Mouse (Mus musculus) heart, adult 18-20 months (tissue): ENCODE data around the gene Tsc2. TPM values are rescaled to one million over a fixed set of nuclear protein-coding genes. Genes with fewer than 3 reads are reported as not detected.
"Not testable (repeated sequence)": the region's sequence is repeated elsewhere in the genome, so short reads cannot be mapped to it uniquely, and the experiment has no call there.

Experiments used
- DNase-seq, 2 experiments: peaks; one replicate each; pipeline ENCODE4 v3.0.0; 2021 to 2022; ENCODE audit warnings: mixed read lengths in 1 of 2
- long read RNA-seq, 2 experiments: library from polyadenylated mRNA; stranded (forward); transcript quantifications; one replicate each; pipeline ENCODE4 v2.0.0; 2021
- total RNA-seq, 2 experiments: library from RNA; stranded (reverse); gene quantifications; 2 replicates each; pipeline ENCODE4 v1.2.3; 2021

Gene Tsc2
- 100 to 1,000 TPM; 104 to 108 TPM for total RNA-seq
- long read RNA-seq, experiment 1, full-length matches to known transcripts = 5 of 87 reads
- long read RNA-seq, experiment 1, partial matches to known transcripts = 50 of 87 reads
- long read RNA-seq, experiment 1, other reads (novel, unspliced or antisense) = 32 of 87 reads
- long read RNA-seq, experiment 2, partial matches to known transcripts = 14 of 27 reads
- long read RNA-seq, experiment 2, other reads (novel, unspliced or antisense) = 12 of 27 reads

- DNase-seq = peak; percentile 91 to 92
Observed at GRCm38 (mm10) chr17:24632167-24632812, at the start of gene Tsc2, which contains the start of gene Nthl1. TSS of gene Tsc2 (minus strand) at chr17:24632630. TSS of gene Nthl1 (plus strand) at chr17:24632680.

- no peak for DNase-seq
Observed at GRCm38 (mm10) chr17:24677500-24678080, 45.2 kb upstream of the Tsc2 start.

DNA sequence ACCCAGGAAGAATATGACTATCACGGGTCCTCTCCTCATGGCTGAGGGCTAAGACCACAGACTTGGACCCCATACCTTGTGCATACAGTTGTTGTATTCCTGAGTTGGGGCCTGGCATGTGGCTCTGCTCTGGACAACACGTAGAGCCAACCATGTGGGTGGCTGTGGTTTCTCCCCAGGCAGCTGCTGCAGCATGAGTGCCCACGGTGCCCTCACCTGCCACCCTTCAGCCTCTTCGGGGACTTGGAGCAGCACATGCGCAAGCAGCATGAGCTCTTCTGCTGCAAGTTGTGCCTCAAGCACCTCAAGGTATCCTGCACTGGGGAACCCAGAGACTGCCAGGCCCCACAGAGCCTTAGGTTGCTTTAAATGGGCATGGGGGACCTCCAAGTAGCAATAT, 44.4 kb upstream of the Tsc2 start:
- DNase-seq = no peak

- peak; percentile 59 to 81 for DNase-seq
Observed at GRCm38 (mm10) chr17:24676187-24676586, 43.8 kb upstream of the Tsc2 start.

- DNase-seq = no peak
Observed at GRCm38 (mm10) chr17:24674277-24674676, 41.8 kb upstream of the Tsc2 start.

GRCm38 (mm10) chr17:24672141-24672540, 39.7 kb upstream of the Tsc2 start:
- peak; percentile 60 to 82 for DNase-seq

DNA sequence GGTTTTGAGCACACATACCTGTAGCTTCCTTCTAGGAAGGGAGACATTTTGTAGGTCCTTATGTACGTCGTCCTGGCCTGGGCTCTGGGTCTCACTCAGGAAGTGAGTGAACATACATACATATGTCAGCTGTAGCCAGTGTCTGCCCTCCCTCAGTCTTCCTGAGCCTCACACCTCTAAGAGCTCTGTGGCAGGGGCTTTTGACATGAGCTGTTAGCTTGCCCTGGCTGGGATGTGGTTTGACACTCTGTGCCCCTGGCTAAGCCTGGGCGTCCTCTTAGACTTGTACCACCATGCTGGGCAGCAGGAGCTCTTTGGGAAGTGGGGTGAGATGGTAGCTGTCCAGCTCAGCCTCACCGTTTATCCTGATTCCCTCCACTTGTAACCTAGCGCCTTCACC, 38.9 kb upstream of the Tsc2 start:
- DNase-seq = no peak

DNA sequence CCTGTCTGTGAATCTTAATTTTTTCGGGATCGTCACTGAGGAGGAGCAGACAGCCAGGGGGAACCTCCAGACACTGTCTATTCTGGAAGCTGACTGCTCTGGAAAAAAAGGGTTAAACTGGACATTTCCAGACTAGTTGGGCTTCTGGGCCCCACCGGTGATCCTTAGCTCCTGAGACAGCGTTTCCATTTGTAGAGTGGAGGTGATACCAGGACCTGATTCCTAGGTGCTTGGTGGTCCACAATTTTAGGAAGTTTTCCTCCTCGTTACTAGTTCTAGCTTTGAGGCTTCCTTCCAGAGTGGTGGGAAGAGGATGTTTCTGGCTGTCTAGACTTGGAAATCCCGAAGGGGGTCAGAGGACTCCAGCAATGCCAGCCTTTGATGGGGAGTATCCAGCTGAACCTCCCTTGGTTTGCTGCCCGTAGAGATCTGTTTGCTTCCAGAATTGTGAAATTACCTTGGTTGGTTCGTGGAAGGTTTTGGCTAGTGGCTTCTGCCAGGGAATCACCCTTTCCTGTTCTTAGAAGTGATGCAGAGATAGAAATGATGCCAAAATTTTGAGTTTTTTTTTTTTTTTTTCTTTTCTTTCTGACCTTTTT, 37.9 kb upstream of the Tsc2 start:
- no peak for DNase-seq

GRCm38 (mm10) chr17:24669545-24670245, 37.3 kb upstream of the Tsc2 start, which contains the start of gene Zfp598:
TSS of gene Zfp598 (plus strand) at chr17:24669687.
- peak; percentile 95 to 96 for DNase-seq

- DNase-seq = not testable (repeated sequence)
Observed at GRCm38 (mm10) chr17:24669214-24669544, 36.7 kb upstream of the Tsc2 start.

GRCm38 (mm10) chr17:24667416-24667815, 35.0 kb upstream of the Tsc2 start:
- DNase-seq = peak; percentile 74 to 79

- DNase-seq = not testable (repeated sequence)
Observed at GRCm38 (mm10) chr17:24667011-24667410, 34.6 kb upstream of the Tsc2 start.

DNA sequence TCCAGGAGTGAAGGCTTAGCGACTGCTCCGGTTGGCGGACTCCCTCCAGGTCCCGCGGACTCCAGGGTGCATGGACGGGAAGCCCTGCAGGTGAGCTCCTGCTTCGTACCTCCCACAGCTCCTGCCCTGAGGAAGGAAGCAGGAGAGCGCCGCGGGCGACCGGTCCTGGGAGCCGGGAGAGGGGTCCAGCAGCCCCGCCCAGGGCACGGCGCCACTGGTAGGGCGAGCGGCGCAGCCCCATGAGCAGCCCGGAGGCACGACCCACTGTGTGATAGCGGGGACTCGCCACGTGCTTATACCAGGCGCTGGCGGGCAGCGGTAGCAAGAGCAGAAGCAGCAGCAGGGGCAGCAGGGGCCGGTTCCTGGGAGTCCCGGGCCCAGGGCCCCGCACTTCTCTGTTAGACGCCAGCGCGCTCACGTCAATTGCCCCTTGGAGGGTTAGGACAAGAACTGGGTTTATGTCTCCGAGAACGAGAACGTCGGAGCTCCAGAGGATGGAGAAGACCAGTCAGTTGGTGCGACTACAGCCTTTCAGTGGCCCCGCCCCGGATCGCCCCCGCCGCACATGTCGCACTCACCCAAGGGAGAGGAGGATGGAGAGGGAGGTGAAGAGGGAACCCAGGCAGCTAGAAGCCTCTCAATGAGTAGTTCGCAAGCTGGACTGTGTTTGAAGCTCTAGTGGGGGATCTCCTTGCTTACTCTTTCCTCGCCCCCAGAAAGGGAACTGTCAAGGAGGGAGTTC, 25.8 kb upstream of the Tsc2 start, which contains the start of gene Npw:
TSS of gene Npw (minus strand) at position 441 of the 742 bp plus-strand sequence.
- no peak for DNase-seq

- DNase-seq = no peak
Observed at GRCm38 (mm10) chr17:24654969-24655368, 22.5 kb upstream of the Tsc2 start.

- DNase-seq = peak; percentile 80 to 89
Observed at GRCm38 (mm10) chr17:24653967-24654710, 21.7 kb upstream of the Tsc2 start.

GRCm38 (mm10) chr17:24651835-24652234, 19.4 kb upstream of the Tsc2 start:
- DNase-seq = peak in 1 of 2 experiments; percentile 10

DNA sequence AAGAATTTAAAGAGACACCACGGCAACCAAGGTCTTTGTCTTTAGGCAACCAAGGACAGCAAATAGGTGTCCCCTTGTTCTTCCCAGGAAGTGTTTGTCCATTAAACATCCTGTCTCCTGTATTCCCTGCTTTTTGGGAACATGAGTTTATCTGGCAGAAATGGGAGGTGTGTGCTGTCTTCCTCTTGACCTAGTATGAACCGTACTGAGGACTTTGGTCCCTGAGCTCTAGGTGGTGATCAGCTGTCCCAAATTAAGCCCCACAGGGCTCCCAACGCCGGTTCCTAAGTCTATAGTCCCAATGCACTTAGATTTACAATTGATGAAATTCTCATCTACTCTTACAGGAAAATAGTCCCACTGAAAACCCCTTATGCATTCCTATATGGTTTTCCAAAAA, 18.3 kb upstream of the Tsc2 start:
- DNase-seq = no peak

DNA sequence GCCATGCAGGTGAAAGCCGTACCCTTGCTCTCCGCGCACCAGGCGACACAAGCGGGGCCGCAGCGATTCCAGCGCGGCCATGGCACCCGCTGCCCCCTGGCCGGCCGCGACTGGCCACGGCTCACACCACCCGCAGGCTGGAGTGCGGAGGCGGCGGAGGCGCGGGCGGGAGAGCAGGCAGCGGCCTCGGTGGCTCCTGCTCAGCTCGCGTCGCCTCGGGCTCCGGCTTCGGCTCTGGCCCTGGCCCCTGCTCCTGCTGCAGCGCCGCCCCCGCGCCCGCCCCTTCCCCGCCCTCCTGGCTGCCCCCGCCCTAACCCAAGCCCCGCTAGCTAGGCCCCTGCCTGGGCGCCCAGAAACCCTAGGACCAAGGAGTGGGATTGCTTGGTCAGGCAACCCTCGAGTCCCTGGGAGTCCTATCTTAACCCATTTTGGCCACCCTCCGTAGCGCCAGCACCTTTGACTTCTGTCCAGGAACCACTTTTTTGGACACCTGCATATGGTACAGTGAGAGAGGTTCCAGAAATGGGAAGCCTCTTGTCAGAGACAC, 17.7 kb upstream of the Tsc2 start, which contains the start of gene Slc9a3r2:
TSS of gene Slc9a3r2 (minus strand) at position 258 of the 547 bp plus-strand sequence.
- DNase-seq = peak; percentile 77 to 80

DNA sequence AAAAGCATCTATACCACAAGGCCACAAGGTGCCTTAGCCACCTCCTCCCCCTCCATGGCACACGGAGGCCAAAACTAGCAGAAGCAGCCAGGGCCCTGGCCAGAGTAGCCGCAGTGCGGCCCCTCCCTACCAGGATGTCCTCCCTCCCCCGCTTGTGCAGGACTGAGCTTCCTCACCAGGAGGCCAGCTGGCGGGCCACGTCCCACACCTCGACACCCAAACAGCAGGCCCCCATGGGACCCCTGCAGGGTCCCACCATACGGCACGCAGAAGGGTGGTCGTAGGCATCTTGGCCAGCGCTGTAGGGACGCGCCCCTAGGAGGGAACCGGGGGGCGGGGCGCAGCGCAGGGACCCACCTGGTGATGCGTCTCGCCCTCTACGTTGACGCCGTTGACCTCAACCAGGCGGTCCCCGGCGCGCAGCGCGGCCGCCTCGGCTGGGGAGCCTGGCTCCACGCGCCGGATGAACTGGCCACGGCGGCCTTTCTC, 17.2 kb upstream of the Tsc2 start:
- DNase-seq = peak; percentile 78 to 84

DNA sequence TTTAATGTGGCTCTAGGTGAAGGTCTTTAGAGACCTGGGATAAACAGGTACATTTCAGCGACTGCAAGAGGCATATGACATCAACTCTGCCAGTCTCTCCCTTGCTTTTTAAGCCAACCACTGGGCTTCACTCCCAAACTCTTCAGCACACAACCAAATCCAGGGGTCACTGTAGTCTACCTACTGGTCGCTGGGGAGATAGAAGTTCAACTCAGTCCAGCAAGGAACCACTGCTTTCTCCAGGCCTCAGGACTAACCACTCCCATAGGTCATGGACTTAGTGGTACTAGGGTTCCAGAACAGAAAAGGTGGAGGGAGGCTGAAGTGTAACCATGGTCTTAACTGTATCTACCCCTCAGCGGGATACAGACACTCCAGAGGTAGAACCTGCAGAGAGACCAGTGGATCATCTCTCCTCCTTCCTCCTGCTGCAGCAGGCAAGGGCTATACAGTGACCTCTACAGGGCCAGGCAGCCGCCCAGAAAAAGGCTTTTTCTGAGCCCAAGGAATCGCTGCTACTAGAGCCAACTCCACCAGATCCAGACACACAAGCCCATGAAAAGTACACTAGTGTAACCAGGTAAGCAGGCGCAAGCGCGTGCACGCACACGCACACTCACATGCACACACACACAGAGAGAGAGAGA, 16.4 kb upstream of the Tsc2 start:
- DNase-seq = peak in 1 of 2 experiments; percentile 30
